Mouse (Mus musculus): ENCODE measurements around the gene Snai3. TPM values are rescaled to one million over a fixed set of nuclear protein-coding genes. Genes with fewer than 3 reads are reported as not detected.

Gene Snai3
- polyA plus RNA-seq, 1 experiment from 2014 or later, result not detected

DNA sequence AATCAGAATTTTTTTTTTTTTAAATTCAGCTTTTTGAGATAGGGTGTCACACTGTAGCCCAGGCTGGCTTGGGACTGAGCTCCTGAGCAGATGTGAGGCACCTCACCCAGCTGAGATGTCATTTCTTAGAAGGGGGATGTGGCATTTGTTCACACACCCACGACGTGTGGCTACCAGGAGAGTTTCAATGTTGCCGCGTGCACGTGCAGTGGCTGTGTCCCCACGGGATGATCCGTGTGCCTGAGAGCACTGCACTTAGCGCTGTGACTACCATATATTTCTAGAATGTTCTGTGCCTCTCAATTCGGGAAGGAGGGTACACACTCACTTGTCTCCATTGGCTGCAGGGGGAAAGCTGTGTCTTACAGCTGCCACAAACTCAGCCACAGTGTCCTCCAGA is 24.4 kb downstream of the Snai3 start:
- no peak for ATAC-seq (ENCODE audit: low FRiP score)

DNA sequence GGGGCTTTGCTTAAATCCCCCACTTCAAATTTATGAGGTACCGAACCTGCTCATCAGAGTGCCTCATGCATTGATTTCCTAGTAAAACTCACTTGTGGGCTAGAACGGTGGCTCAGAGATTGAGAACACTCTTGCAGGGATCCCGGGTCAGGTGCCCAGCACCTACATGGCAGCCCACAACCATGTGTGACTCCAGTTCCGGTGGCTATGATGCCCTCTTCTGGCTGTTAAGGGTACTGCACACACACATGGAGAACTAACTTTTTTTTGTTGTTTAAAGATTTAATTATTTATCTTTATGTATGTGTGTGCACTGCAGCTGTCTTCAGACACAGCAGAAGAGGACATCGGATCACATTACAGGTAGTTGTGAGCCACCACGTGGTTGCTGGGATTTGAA is 25.2 kb downstream of the Snai3 start:
- H3K4me1 ChIP-seq, result peaks cover 18% of the 10 kb centered on the region
- WGBS, result 89% methylated on average over 6 of the region's 6 CpGs
- no peak overlapping the region for H3K4me2 ChIP-seq
- no peak overlapping the region for H3K4me3 ChIP-seq (replicated peaks)
- no peak overlapping the region for H3K9ac ChIP-seq
- peaks cover 13% of the 10 kb centered on the region; the same call in 1 of the 2 replicates for H3K27me3 ChIP-seq
- H3K27ac ChIP-seq, result no peak overlapping the region
- H3K9me3 ChIP-seq, result peaks cover 4% of the 10 kb centered on the region; the same call in 1 of the 2 replicates
- H3K36me3 ChIP-seq (replicated peaks), result peaks cover 62% of the 10 kb centered on the region
- no peak for ATAC-seq (ENCODE audit: low FRiP score)

More for the DNA sequence above, 24.4 kb downstream of the Snai3 start:
- Histone ChIP-seq H3K36me3 (replicated peaks) (peaks cover 62% of the 10 kb centered on the region), H3K9me3 (peaks cover 4% of the 10 kb centered on the region; the same call in 1 of the 2 replicates), H3K27me3 (peaks cover 13% of the 10 kb centered on the region; the same call in 1 of the 2 replicates), H3K4me1 (peaks cover 18% of the 10 kb centered on the region), H3K4me2 (no peak overlapping the region), H3K4me3 (replicated peaks) (no peak overlapping the region), H3K9ac (no peak overlapping the region), H3K27ac (no peak overlapping the region)
- WGBS, result 96% methylated on average over 9 of the region's 9 CpGs

DNA sequence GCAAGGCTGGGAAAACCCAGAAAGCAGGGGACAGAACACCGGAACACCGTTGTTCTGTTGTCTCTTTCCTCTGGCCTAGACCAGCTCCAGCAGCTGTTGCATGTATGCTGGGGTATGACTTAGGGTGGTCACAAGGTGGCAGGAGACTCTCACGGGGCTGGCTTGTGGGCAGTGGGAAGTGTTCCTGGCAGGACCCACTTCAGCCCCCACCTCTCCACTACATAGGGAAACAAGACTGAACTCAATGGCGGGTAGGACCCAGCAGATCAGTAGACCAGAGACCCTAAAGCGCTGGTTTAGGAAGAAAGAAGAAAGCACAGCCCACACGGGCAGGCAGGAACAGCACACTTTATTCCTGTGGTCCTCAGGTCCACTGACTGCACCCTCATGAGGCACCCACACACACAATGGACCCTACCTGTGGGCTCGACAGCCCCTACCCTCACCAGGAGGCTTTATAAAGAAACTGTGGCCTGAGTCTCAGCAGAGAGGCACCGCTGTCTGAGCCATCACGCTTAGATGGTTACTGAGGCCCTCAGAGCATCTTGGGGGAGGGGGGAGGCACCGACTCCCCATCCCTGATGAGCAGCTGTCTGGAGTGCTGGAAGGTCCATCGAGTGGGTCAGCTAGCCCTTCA is 27.1 kb downstream of the Snai3 start:
- H3K36me3 ChIP-seq (replicated peaks), result peaks cover 47% of the 10 kb centered on the region
- peaks cover 4% of the 10 kb centered on the region; the same call in 1 of the 2 replicates for H3K9me3 ChIP-seq
- no peak overlapping the region for H3K27ac ChIP-seq
- H3K4me1 ChIP-seq, result peaks cover 18% of the 10 kb centered on the region
- H3K9ac ChIP-seq, result peak overlapping the region; percentile 64; the same call in 1 of the 2 replicates
- peaks cover 13% of the 10 kb centered on the region; the same call in 1 of the 2 replicates for H3K27me3 ChIP-seq
- no peak; the same call in 1 of the 2 replicates for ATAC-seq (ENCODE audit: low FRiP score)
- peak overlapping the region; percentile 76 for H3K4me2 ChIP-seq
- no peak overlapping the region for H3K4me3 ChIP-seq (replicated peaks)
- 74% methylated on average over 11 of the region's 11 CpGs for WGBS

DNA sequence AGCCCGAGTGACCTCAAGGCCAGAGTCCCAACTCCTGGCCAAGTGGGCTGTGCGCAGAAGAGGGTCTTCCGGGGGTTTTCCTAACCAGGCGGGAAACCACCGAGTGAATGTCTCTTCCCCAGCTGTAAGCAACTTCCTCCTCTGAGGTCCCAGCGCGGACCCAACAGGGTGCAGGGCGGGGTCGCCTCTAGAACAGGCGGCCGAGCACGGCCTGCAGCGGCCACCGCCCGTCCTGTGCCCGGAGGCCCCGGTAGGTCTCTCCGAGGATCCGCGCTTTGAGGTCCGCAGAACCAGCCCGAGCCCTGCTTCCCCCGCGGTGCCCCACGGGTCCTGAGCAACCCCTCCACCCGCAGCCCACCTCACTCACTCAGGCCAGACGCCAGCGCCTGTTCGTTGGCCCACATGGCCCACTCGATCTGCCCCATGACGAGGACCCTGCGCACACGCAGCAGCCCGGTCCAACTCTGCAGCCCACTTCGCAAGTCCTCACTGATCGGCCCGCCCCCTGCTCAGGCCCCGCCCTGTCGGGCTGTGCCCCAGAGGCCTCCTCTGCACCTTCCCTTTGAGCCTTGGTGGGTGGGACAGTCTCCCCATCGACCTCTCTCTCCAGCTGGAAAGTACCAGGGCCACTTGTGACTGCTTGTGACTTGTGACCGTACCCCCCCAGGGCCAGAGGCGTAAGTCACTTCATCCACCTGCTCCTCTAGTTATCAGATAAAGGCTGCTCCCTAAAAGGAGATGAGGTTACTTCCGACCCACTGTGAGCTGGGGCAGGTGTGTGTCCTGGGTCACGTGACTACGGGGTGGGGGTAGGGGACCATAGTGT is 27.9 kb downstream of the Snai3 start, which contains the start of gene Cyba:
Gene Cyba (minus strand): TSS at position 488 of the 826 bp plus-strand sequence.
- Histone ChIP-seq H3K36me3 (replicated peaks) (peaks cover 39% of the 10 kb centered on the region), H3K4me2 (peak within 1 kb of the TSS; percentile 76), H3K9ac (peak within 1 kb of the TSS; percentile 64), H3K4me1 (peaks cover 18% of the 10 kb centered on the region), H3K4me3 (replicated peaks) (peak within 1 kb of the TSS; percentile 42), H3K9me3 (peaks cover 4% of the 10 kb centered on the region; the same call in 1 of the 2 replicates), H3K27me3 (peaks cover 13% of the 10 kb centered on the region; the same call in 1 of the 2 replicates), H3K27ac (no peak within 1 kb of the TSS)
- peak; percentile 76 for ATAC-seq (ENCODE audit: low FRiP score)
- 5% methylated on average over 43 of the region's 45 CpGs for WGBS

DNA sequence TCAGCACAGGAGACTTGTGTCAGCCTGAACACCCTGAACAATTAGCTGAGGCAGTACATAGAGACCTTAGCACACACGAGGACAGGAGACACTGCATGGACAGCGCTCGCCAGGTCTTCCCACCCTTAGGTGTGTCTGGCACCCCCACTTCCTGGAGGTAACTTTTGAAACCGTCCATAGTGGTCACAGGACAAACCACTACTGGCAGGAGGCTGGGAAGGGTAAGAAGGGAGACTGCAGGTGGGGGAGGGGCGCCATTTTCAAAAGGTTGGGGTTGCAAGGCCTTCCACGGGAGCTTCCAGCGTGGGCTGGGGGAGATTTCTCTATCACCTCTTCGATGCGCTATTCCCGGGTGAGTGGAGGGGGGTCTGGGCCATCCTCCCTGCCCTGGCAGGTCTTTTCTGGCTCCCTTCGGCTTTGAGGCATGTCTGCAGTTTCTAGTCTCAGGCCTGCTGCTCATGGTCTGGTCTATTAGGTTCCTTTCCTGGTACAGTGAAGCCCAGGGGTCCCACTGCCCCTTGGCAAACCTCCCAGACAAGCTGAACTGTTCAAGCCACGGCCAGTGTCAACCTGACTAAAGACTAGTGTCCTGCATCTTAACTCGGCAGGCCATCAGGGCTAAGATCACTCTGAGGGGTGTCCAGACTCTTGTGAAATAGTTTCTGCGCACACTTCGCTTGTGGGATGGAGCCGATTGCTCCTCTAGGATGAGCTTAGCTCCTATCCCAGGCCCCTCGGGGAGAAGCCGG is 28.7 kb downstream of the Snai3 start:
- peak overlapping the region; percentile 42 for H3K4me3 ChIP-seq (replicated peaks)
- peaks cover 13% of the 10 kb centered on the region; the same call in 1 of the 2 replicates for H3K27me3 ChIP-seq
- no peak overlapping the region for H3K27ac ChIP-seq
- H3K36me3 ChIP-seq (replicated peaks), result peaks cover 31% of the 10 kb centered on the region
- WGBS, result 38% methylated on average over 18 of the region's 18 CpGs
- ATAC-seq (ENCODE audit: low FRiP score), result no peak
- H3K4me1 ChIP-seq, result peaks cover 18% of the 10 kb centered on the region
- peak overlapping the region; percentile 76 for H3K4me2 ChIP-seq
- peaks cover 4% of the 10 kb centered on the region; the same call in 1 of the 2 replicates for H3K9me3 ChIP-seq
- H3K9ac ChIP-seq, result peak overlapping the region; percentile 64

DNA sequence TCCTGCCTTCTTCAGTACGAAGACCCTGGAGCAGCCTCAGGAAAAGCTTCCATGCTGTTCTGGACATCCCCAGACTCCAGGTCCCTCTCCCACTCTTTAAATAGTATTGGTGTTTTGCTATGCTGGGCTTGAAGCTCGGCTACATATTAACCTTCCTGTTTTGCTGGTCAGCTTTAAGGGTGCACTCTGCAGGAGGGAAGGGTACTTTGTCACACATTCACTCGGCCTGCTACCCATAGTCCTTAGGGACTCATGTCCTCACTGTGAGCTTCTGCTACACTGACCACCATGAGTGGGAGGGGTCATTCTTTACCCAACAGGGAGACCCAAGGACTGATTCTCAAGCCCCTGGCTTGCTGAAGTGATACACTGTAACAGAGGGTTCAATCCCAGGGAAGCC is 29.9 kb downstream of the Snai3 start:
- H3K27ac ChIP-seq, result no peak overlapping the region
- H3K9ac ChIP-seq, result no peak overlapping the region
- ATAC-seq (ENCODE audit: low FRiP score), result no peak
- H3K4me3 ChIP-seq (replicated peaks), result no peak overlapping the region
- 77% methylated on average over 3 of the region's 3 CpGs for WGBS
- peaks cover 13% of the 10 kb centered on the region; the same call in 1 of the 2 replicates for H3K27me3 ChIP-seq
- H3K9me3 ChIP-seq, result peaks cover 4% of the 10 kb centered on the region; the same call in 1 of the 2 replicates
- H3K4me1 ChIP-seq, result peaks cover 18% of the 10 kb centered on the region
- H3K4me2 ChIP-seq, result no peak overlapping the region
- H3K36me3 ChIP-seq (replicated peaks), result peaks cover 19% of the 10 kb centered on the region

DNA sequence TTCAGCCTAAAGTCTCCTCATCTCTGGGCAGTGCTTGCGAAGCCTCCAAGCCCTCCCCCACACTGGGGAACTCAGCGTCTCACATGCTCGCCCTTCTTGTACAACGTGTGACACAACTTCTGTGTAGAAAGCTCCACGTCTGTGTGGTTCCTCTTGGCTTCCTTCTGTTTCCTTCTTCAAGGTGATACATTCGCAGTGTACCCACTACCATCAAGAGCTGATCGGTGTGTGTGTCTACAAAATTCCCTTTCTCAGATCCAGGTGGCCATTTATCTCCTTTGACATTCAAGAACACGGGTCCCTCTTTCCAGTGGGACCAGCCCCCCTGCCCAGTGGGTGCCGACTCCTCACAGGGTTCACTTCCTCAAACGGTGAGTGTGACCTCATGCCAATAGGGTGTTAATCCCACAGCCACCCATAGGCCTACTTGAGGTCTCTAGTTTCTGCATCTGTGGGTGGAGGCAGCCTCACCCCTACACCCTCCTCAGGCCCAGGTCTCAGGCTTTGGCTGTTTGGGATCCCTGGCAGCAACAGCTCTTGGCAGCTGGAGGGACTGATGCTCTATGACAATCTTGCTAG is 30.4 kb downstream of the Snai3 start:
- H3K9me3 ChIP-seq, result no peaks in the 10 kb centered on the region
- H3K4me1 ChIP-seq, result peaks cover 18% of the 10 kb centered on the region
- no peak overlapping the region for H3K4me2 ChIP-seq
- no peak overlapping the region for H3K27ac ChIP-seq
- 90% methylated on average over 10 of the region's 10 CpGs for WGBS
- H3K9ac ChIP-seq, result no peak overlapping the region
- H3K27me3 ChIP-seq, result peaks cover 13% of the 10 kb centered on the region; the same call in 1 of the 2 replicates
- no peak overlapping the region for H3K4me3 ChIP-seq (replicated peaks)
- no peak for ATAC-seq (ENCODE audit: low FRiP score)
- H3K36me3 ChIP-seq (replicated peaks), result peaks cover 14% of the 10 kb centered on the region

DNA sequence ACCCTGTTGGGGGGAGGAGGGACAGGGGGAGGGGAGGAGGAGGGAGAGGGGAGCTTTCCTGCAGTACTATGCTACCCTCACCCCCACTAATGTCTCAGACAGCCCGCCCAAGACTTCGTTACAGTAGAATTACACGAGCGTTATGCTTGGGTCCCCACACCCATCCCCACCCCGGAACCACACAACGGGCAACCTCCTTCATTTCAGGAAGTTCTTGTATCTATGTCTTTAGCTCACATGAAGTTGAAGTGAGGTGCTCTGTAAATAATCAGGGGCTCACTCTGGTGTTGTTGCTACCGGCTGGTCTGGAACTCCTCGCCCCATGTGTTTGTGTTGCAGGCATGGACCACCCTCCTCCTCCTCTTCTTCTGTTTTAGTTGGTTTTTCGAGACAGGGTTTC is 32.4 kb downstream of the Snai3 start:
- no peak overlapping the region for H3K9ac ChIP-seq
- H3K4me3 ChIP-seq (replicated peaks), result no peak overlapping the region
- no peaks in the 10 kb centered on the region for H3K9me3 ChIP-seq
- no peak overlapping the region for H3K27ac ChIP-seq
- peaks cover 13% of the 10 kb centered on the region; the same call in 1 of the 2 replicates for H3K27me3 ChIP-seq
- H3K4me2 ChIP-seq, result no peak overlapping the region
- no peaks in the 10 kb centered on the region; the same call in 1 of the 2 replicates for H3K36me3 ChIP-seq (replicated peaks)
- WGBS, result 94% methylated on average over 9 of the region's 9 CpGs
- H3K4me1 ChIP-seq, result peaks cover 16% of the 10 kb centered on the region
- no peak for ATAC-seq (ENCODE audit: low FRiP score)

DNA sequence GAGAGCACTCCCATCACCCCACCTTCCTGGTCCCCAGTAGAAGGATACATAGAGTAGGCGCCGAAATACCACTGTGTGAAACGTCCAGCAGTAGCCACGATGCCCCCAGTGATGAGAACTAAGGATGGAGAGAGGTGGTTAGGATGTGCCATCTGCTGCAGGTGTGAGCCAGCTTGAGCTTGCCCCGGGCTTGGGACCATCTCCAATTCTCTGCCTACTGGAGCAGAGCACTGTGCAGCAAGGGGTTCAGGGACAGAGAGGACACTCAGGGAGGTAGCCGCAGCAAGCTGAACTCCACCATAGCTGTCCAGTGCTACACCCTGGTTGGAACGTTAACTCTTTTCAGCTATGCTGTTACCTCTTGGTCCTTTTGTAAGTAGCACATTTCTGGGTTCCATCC is 32.9 kb downstream of the Snai3 start:
- Histone ChIP-seq H3K4me2 (no peak overlapping the region), H3K9ac (no peak overlapping the region), H3K9me3 (no peaks in the 10 kb centered on the region), H3K27ac (no peak overlapping the region), H3K36me3 (replicated peaks) (no peaks in the 10 kb centered on the region; the same call in 1 of the 2 replicates), H3K4me1 (peaks cover 11% of the 10 kb centered on the region), H3K4me3 (replicated peaks) (no peak overlapping the region), H3K27me3 (peaks cover 10% of the 10 kb centered on the region; the same call in 1 of the 2 replicates)
- WGBS, result 91% methylated on average over 7 of the region's 7 CpGs
- no peak for ATAC-seq (ENCODE audit: low FRiP score)

DNA sequence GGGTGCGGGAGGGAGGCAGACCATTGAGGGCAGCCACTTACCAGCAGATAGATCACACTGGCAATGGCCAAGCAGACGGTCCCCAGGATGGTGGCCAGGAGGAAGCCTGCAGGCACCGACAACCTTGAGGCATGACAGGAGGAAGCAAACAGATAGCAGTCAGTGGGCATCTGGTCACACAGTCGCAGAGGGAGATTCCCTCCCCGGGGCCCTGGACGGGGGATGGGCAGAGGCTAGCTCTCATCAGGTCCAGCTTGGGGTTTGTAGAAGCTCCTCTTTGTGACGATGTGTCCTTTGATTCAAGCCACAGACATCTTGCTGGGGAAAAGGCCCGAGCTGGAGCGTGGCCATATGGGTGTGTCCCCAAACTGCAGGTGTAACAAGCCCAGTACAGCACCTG is 34.4 kb downstream of the Snai3 start:
- Histone ChIP-seq H3K9me3 (no peaks in the 10 kb centered on the region), H3K9ac (no peak overlapping the region), H3K27ac (no peak overlapping the region), H3K4me2 (no peak overlapping the region), H3K4me1 (no peaks in the 10 kb centered on the region), H3K27me3 (no peaks in the 10 kb centered on the region), H3K4me3 (replicated peaks) (no peak overlapping the region), H3K36me3 (replicated peaks) (no peaks in the 10 kb centered on the region; the same call in 1 of the 2 replicates)
- no peak for ATAC-seq (ENCODE audit: low FRiP score)
- WGBS, result 81% methylated on average over 9 of the region's 9 CpGs

DNA sequence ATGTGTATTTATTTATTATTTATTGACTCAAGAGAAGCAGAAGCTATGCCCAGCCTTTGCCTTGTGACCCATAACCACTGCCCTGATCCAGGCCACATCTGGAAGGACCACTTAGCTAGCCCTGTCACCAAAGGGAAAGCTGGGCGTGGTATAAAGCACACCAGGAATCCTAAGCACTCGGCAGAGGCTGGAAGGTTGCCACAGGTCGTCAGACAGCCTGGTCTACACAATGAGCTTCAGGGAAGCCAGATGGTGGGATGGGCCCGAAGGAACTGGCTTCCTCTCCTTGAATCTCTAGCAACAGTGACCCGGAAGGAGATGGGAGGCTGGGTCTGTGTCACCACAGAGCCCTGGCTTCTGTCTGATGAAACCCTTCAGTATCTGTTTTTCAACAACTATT is 36.9 kb downstream of the Snai3 start:
- no peak for ATAC-seq (ENCODE audit: low FRiP score)
- Histone ChIP-seq H3K27ac (no peak overlapping the region), H3K9me3 (no peaks in the 10 kb centered on the region), H3K9ac (no peak overlapping the region), H3K27me3 (no peaks in the 10 kb centered on the region), H3K4me3 (replicated peaks) (no peak overlapping the region), H3K36me3 (replicated peaks) (peaks cover 6% of the 10 kb centered on the region), H3K4me2 (no peak overlapping the region), H3K4me1 (no peaks in the 10 kb centered on the region; the same call in 1 of the 2 replicates)
- 66% methylated on average over 5 of the region's 5 CpGs for WGBS
